Mouse (Mus musculus) ES-Bruce4 (cell line): ENCODE measurements around the gene Flot1. TPM values are rescaled to one million over a fixed set of nuclear protein-coding genes. Genes with fewer than 3 reads are reported as not detected.
"Not testable (repeated sequence)": the region's sequence is repeated elsewhere in the genome, so short reads cannot be mapped to it uniquely, and the experiment has no call there.

Experiments used
- H3K27ac ChIP-seq: 2 replicates; pipeline ENCODE4 v1.5.1; 2012; ENCODE audit warnings: low read length, inconsistent platforms; ENCODE audit not compliant: insufficient read depth
- H3K27me3 ChIP-seq: 2 replicates; pipeline ENCODE4 v1.6.1; 2012; ENCODE audit warnings: mild to moderate bottlenecking, low read length, inconsistent platforms; ENCODE audit not compliant: control insufficient read depth, poor library complexity, insufficient read depth, severe bottlenecking
- H3K36me3 ChIP-seq: 2 replicates; pipeline ENCODE4 v1.6.1; 2012; ENCODE audit warnings: inconsistent platforms, mild to moderate bottlenecking, low read length, moderate library complexity; ENCODE audit not compliant: control insufficient read depth, poor library complexity, insufficient read depth, severe bottlenecking
- H3K4me1 ChIP-seq: one replicate; pipeline ENCODE4 v1.8.1; 2011; ENCODE audit warnings: low read length; ENCODE audit not compliant: control insufficient read depth, insufficient read depth
- H3K4me3 ChIP-seq: 2 replicates; pipeline ENCODE4 v1.5.1; 2011; ENCODE audit warnings: low read depth, mild to moderate bottlenecking, low read length
- H3K9ac ChIP-seq: 2 replicates; pipeline ENCODE4 v1.6.1; 2012; ENCODE audit warnings: low read depth, mild to moderate bottlenecking, inconsistent platforms; ENCODE audit not compliant: poor library complexity, severe bottlenecking
- H3K9me3 ChIP-seq: replicated peaks from 2 replicates; pipeline ENCODE4 v1.6.1; 2012; ENCODE audit warnings: mild to moderate bottlenecking, low read length, inconsistent platforms; ENCODE audit not compliant: control insufficient read depth, poor library complexity, insufficient read depth, severe bottlenecking
- CTCF ChIP-seq: IDR thresholded peaks from one replicate; pipeline ENCODE4 v1.8.1; 2011; ENCODE audit warnings: low read depth, low read length
- EP300 ChIP-seq: IDR thresholded peaks from 2 replicates; pipeline ENCODE4 v1.6.1; 2011; ENCODE audit warnings: low read depth, low read length; ENCODE audit not compliant: insufficient read depth
- POLR2A ChIP-seq: IDR thresholded peaks from one replicate; pipeline ENCODE4 v1.8.1; 2011; ENCODE audit warnings: low read length; ENCODE audit not compliant: insufficient read depth
- polyA plus RNA-seq: library from polyadenylated mRNA; stranded (reverse); fragments of >200 nt; gene quantifications from 2 replicates; pipeline ENCODE4 v1.2.4, GENCODE M21; 2011; ENCODE audit warnings: low read depth; ENCODE audit not compliant: missing spikeins, insufficient read depth, insufficient read length

Gene Flot1
- polyA plus RNA-seq, 1 experiment = 47.4 TPM

GRCm38 (mm10) chr17:35839002-35839401 is 16.0 kb downstream of the Flot1 start:
- not testable (repeated sequence) for H3K27me3 ChIP-seq, H3K9me3 ChIP-seq, H3K4me1 ChIP-seq
- Histone ChIP-seq H3K36me3 (peaks cover 31% of the 10 kb centered on the region), H3K4me3 (peak overlapping the region; percentile 26), H3K27ac (peak overlapping the region; percentile 94), H3K9ac (peak overlapping the region; percentile 51)
- peak; percentile 13 for TF ChIP-seq POLR2A

- H3K9ac ChIP-seq = peak overlapping the region; percentile 41; the same call in 1 of the 2 replicates
- TF ChIP-seq CTCF (no peak), EP300 (no peak), POLR2A (no peak)
- H3K27ac ChIP-seq = peak overlapping the region; percentile 32; the same call in 1 of the 2 replicates
These were observed 17.5 kb downstream of the Flot1 start for GRCm38 (mm10) chr17:35840561-35840960.

GRCm38 (mm10) chr17:35841076-35841950 is 18.3 kb downstream of the Flot1 start, which contains the start of gene Mdc1:
Gene Mdc1 (plus strand): TSS chr17:35841515.
- no peak for TF ChIP-seq CTCF
- TF ChIP-seq EP300 = peak; percentile 73
- peak; percentile 51 for TF ChIP-seq POLR2A
- no peaks in the 10 kb centered on the region for H3K27me3 ChIP-seq
- no peaks in the 10 kb centered on the region for H3K4me1 ChIP-seq
- H3K4me3 ChIP-seq = peak within 1 kb of the TSS; percentile 70
- peak within 1 kb of the TSS; percentile 48 for H3K27ac ChIP-seq
- peaks cover 30% of the 10 kb centered on the region for H3K36me3 ChIP-seq
- no peaks in the 10 kb centered on the region for H3K9me3 ChIP-seq
- H3K9ac ChIP-seq = peak within 1 kb of the TSS; percentile 62

More at GRCm38 (mm10) chr17:35840561-35840960, 17.5 kb downstream of the Flot1 start:
- no peaks in the 10 kb centered on the region for H3K4me1 ChIP-seq
- no peaks in the 10 kb centered on the region for H3K9me3 ChIP-seq
- H3K4me3 ChIP-seq = peak overlapping the region; percentile 62
- H3K27me3 ChIP-seq = no peaks in the 10 kb centered on the region
- peaks cover 30% of the 10 kb centered on the region for H3K36me3 ChIP-seq

GRCm38 (mm10) chr17:35842006-35842405 is 19.0 kb downstream of the Flot1 start:
- H3K9ac ChIP-seq = peak overlapping the region; percentile 62
- H3K9me3 ChIP-seq = no peaks in the 10 kb centered on the region
- no peaks in the 10 kb centered on the region for H3K27me3 ChIP-seq
- TF ChIP-seq POLR2A (no peak), CTCF (no peak)
- peak overlapping the region; percentile 48 for H3K27ac ChIP-seq
- peak overlapping the region; percentile 70 for H3K4me3 ChIP-seq
- peaks cover 29% of the 10 kb centered on the region for H3K36me3 ChIP-seq
- H3K4me1 ChIP-seq = no peaks in the 10 kb centered on the region

- Histone ChIP-seq H3K4me1 (no peaks in the 10 kb centered on the region), H3K4me3 (no peak overlapping the region), H3K27ac (no peak overlapping the region), H3K36me3 (peaks cover 41% of the 10 kb centered on the region), H3K9ac (peak overlapping the region; percentile 62; the same call in 1 of the 2 replicates), H3K9me3 (no peaks in the 10 kb centered on the region), H3K27me3 (no peaks in the 10 kb centered on the region)
- no peak for TF ChIP-seq CTCF
- no peak for TF ChIP-seq EP300
- TF ChIP-seq POLR2A = no peak
These were observed 20.5 kb downstream of the Flot1 start for GRCm38 (mm10) chr17:35843514-35843913.

- H3K4me3 ChIP-seq = no peak overlapping the region
- no peaks in the 10 kb centered on the region for H3K27me3 ChIP-seq
- H3K36me3 ChIP-seq = peaks cover 81% of the 10 kb centered on the region
- no peak for TF ChIP-seq EP300
- TF ChIP-seq CTCF = peak; percentile 31
- no peak for TF ChIP-seq POLR2A
- no peaks in the 10 kb centered on the region for H3K9me3 ChIP-seq
- no peak overlapping the region for H3K27ac ChIP-seq
- no peak overlapping the region for H3K9ac ChIP-seq
- no peaks in the 10 kb centered on the region for H3K4me1 ChIP-seq
These were observed 25.1 kb downstream of the Flot1 start for GRCm38 (mm10) chr17:35848112-35848511.
